Comparison of ENCODE assay signal across 9 mouse cellular contexts in genomic region chr11:50622238-50622726, GRCm38 (mm10). TPM values are rescaled to one million over a fixed set of nuclear protein-coding genes. Genes with fewer than 3 reads are reported as not detected.
DNase-seq lines count a peak whose midpoint lies in the region; ATAC-seq and TF ChIP-seq lines count a peak whose summit lies in the region.
"Had no signal": no experiment of that assay in that cellular context is flagged by ENCODE, and none has a peak within 500 bp of the region (broad histone marks: within the 10 kb centered on the region; RNA-seq: fewer than 3 reads in every experiment).

No protein-coding gene starts in this region.

- no peak for TF ChIP-seq POLR2A in thymus, adult 2 months (IDR thresholded peaks at IDR 0.05; ENCODE audit: control insufficient read depth, extremely low read depth, insufficient read depth, low read length, poor library complexity)

- peak; percentile 85 for DNase-seq in midbrain, embryonic 11.5 days (ENCODE audit: low spot score, missing footprints)
- DNase-seq in gastrocnemius, postnatal 14 days, result peak; percentile 85
- peak; percentile 38 for DNase-seq in kidney, adult 18-20 months
- peak; percentile 78 to 87 for DNase-seq in lung, postnatal 4 days
- DNase-seq in spleen, postnatal 10 days (ENCODE audit: low spot score in 2 of 2), result no peak
- DNase-seq in thymus, adult 2 months, result no peak
- DNase-seq in cerebellum, adult 8-10 months, result no peak

- no peaks in the 10 kb centered on the region for H3K9me3 ChIP-seq in midbrain, embryonic 11.5 days (ENCODE audit: control insufficient read depth, low read length)
- no peaks in the 10 kb centered on the region for H3K9me3 ChIP-seq in midbrain, embryonic 16.5 days (replicated peaks; ENCODE audit: control insufficient read depth, low read length, poor library complexity, severe bottlenecking)

- no peak overlapping the region for H3K27ac ChIP-seq in midbrain, embryonic 11.5 days (ENCODE audit: low read depth, low read length)
- H3K27ac ChIP-seq in midbrain, embryonic 16.5 days (ENCODE audit: low read length), result no peak overlapping the region
- H3K27ac ChIP-seq in thymus, adult 2 months (ENCODE audit: control insufficient read depth, insufficient read depth, low read length), result no peak overlapping the region

- intact Hi-C loops in gastrocnemius, postnatal 14 days (cut with DNase I; ENCODE audit: low total_unique reads), result no loop called here

- no peak for TF ChIP-seq CTCF in thymus, adult 2 months (IDR thresholded peaks at IDR 0.05; ENCODE audit: borderline replicate concordance, control insufficient read depth, extremely low read depth, insufficient read depth, low read length, poor library complexity)

- no peak overlapping the region for H3K4me2 ChIP-seq in midbrain, embryonic 11.5 days
- H3K4me2 ChIP-seq in midbrain, embryonic 16.5 days (ENCODE audit: low read length), result no peak overlapping the region

- 70% methylated on average over 15 of the region's 15 CpGs for WGBS in midbrain, embryonic 11.5 days
- WGBS in midbrain, embryonic 16.5 days, result 74% methylated on average over 15 of the region's 15 CpGs
- WGBS in thymus, adult 2 months, result 78% methylated on average over 15 of the region's 15 CpGs

- H3K4me1 ChIP-seq in midbrain, embryonic 11.5 days (ENCODE audit: control insufficient read depth, insufficient read depth, low read length), result no peaks in the 10 kb centered on the region
- H3K4me1 ChIP-seq in midbrain, embryonic 16.5 days (ENCODE audit: control insufficient read depth, insufficient read depth, low read length), result no peaks in the 10 kb centered on the region
- peaks cover 20% of the 10 kb centered on the region for H3K4me1 ChIP-seq in thymus, adult 2 months (replicated peaks; ENCODE audit: control insufficient read depth, insufficient read depth, low read length)

- H3K36me3 ChIP-seq in midbrain, embryonic 11.5 days (ENCODE audit: control insufficient read depth, insufficient read depth, low read length), result no peaks in the 10 kb centered on the region
- no peaks in the 10 kb centered on the region for H3K36me3 ChIP-seq in midbrain, embryonic 16.5 days (ENCODE audit: control insufficient read depth, insufficient read depth, low read length)
- no peaks in the 10 kb centered on the region for H3K36me3 ChIP-seq in thymus, adult 2 months (ENCODE audit: control insufficient read depth, insufficient read depth, low read length)

- no peak overlapping the region for H3K9ac ChIP-seq in midbrain, embryonic 11.5 days (ENCODE audit: low read length)
- H3K9ac ChIP-seq in midbrain, embryonic 16.5 days (ENCODE audit: low read depth, low read length), result no peak overlapping the region

- H3K27me3 ChIP-seq in midbrain, embryonic 11.5 days (ENCODE audit: control insufficient read depth, insufficient read depth, low read length), result no peaks in the 10 kb centered on the region
- no peaks in the 10 kb centered on the region for H3K27me3 ChIP-seq in midbrain, embryonic 16.5 days (ENCODE audit: control insufficient read depth, insufficient read depth, low read depth, low read length)
- no peaks in the 10 kb centered on the region for H3K27me3 ChIP-seq in thymus, adult 2 months (ENCODE audit: control insufficient read depth, insufficient read depth, low read length)

- no peak for ATAC-seq in midbrain, embryonic 11.5 days (ENCODE audit: low FRiP score)
- no peak for ATAC-seq in midbrain, embryonic 16.5 days

- no peak overlapping the region for H3K4me3 ChIP-seq in midbrain, embryonic 11.5 days (ENCODE audit: low read depth, low read length)
- H3K4me3 ChIP-seq in midbrain, embryonic 16.5 days (ENCODE audit: low read depth, low read length), result no peak overlapping the region
- no peak overlapping the region for H3K4me3 ChIP-seq in thymus, adult 2 months (ENCODE audit: control insufficient read depth, insufficient read depth, low read length)

RNA-seq across cellular contexts. Expression of gene Adamts2, which starts 20.4 kb away (rescaled TPM):
- 0.73 and 0.87 TPM in 2 replicates for polyA plus RNA-seq in midbrain, embryonic 11.5 days (2014; fragmentation: Nextera tagmentation; extraction: Ambion mirVana)
- polyA plus RNA-seq in midbrain, embryonic 16.5 days (2015; fragmentation: Nextera tagmentation; extraction: Ambion mirVana), result 3.8 and 4.0 TPM in 2 replicates
- 10 to 100 TPM; 19.0 to 26.6 TPM for total RNA-seq in gastrocnemius, postnatal 14 days (2021)
- polyA plus RNA-seq in thymus, adult 2 months (2012; rRNA removed), result 4.9 and 5.5 TPM in 2 replicates
- total RNA-seq: MEL had no signal

Comparison
In these comparisons a context has a peak if more than half of its experiments do, and no peak if none do; other contexts are left out.
1. DNase-seq: peak in midbrain, embryonic 11.5 days (single experiment), gastrocnemius, postnatal 14 days (single experiment), kidney, adult 18-20 months (single experiment) and lung, postnatal 4 days (2 of 2); none in spleen, postnatal 10 days (0 of 2), thymus, adult 2 months (single experiment) and cerebellum, adult 8-10 months (single experiment).